Mouse (Mus musculus) ES-Bruce4 (cell line): ENCODE measurements at regions not wholly inside any gene's neighbourhood (a gene's known extent, or its start where the extent isn't known, plus 50 kb on each side); places are given as distances from the start of the nearest gene placed in this dataset.

Source experiments
- H3K27ac ChIP-seq: 2 replicates; pipeline ENCODE4 v1.5.1; 2012; ENCODE audit warnings: low read length, inconsistent platforms; ENCODE audit not compliant: insufficient read depth
- H3K27me3 ChIP-seq: 2 replicates; pipeline ENCODE4 v1.6.1; 2012; ENCODE audit warnings: mild to moderate bottlenecking, low read length, inconsistent platforms; ENCODE audit not compliant: control insufficient read depth, poor library complexity, insufficient read depth, severe bottlenecking
- H3K36me3 ChIP-seq: 2 replicates; pipeline ENCODE4 v1.6.1; 2012; ENCODE audit warnings: inconsistent platforms, mild to moderate bottlenecking, low read length, moderate library complexity; ENCODE audit not compliant: control insufficient read depth, poor library complexity, insufficient read depth, severe bottlenecking
- H3K4me1 ChIP-seq: one replicate; pipeline ENCODE4 v1.8.1; 2011; ENCODE audit warnings: low read length; ENCODE audit not compliant: control insufficient read depth, insufficient read depth
- H3K4me3 ChIP-seq: 2 replicates; pipeline ENCODE4 v1.5.1; 2011; ENCODE audit warnings: low read depth, mild to moderate bottlenecking, low read length
- H3K9ac ChIP-seq: 2 replicates; pipeline ENCODE4 v1.6.1; 2012; ENCODE audit warnings: low read depth, mild to moderate bottlenecking, inconsistent platforms; ENCODE audit not compliant: poor library complexity, severe bottlenecking
- H3K9me3 ChIP-seq: replicated peaks from 2 replicates; pipeline ENCODE4 v1.6.1; 2012; ENCODE audit warnings: mild to moderate bottlenecking, low read length, inconsistent platforms; ENCODE audit not compliant: control insufficient read depth, poor library complexity, insufficient read depth, severe bottlenecking
- CTCF ChIP-seq: IDR thresholded peaks from one replicate; pipeline ENCODE4 v1.8.1; 2011; ENCODE audit warnings: low read depth, low read length
- EP300 ChIP-seq: IDR thresholded peaks from 2 replicates; pipeline ENCODE4 v1.6.1; 2011; ENCODE audit warnings: low read depth, low read length; ENCODE audit not compliant: insufficient read depth
- POLR2A ChIP-seq: IDR thresholded peaks from one replicate; pipeline ENCODE4 v1.8.1; 2011; ENCODE audit warnings: low read length; ENCODE audit not compliant: insufficient read depth

GRCm38 (mm10) chr17:88307826-88308225 is 132.7 kb upstream of the Foxn2 start:
- Histone ChIP-seq H3K4me1 (peaks cover 2% of the 10 kb centered on the region), H3K4me3 (no peak overlapping the region), H3K9ac (no peak overlapping the region), H3K36me3 (no peaks in the 10 kb centered on the region), H3K27ac (no peak overlapping the region), H3K27me3 (no peaks in the 10 kb centered on the region), H3K9me3 (peaks cover 10% of the 10 kb centered on the region)
- TF ChIP-seq POLR2A = no peak
- TF ChIP-seq EP300 = no peak
- TF ChIP-seq CTCF = no peak

GRCm38 (mm10) chr17:88312876-88313275 is 127.6 kb upstream of the Foxn2 start:
- H3K36me3 ChIP-seq = no peaks in the 10 kb centered on the region
- no peaks in the 10 kb centered on the region for H3K4me1 ChIP-seq
- H3K27me3 ChIP-seq = no peaks in the 10 kb centered on the region
- H3K9ac ChIP-seq = no peak overlapping the region
- H3K27ac ChIP-seq = no peak overlapping the region
- H3K4me3 ChIP-seq = no peak overlapping the region
- peaks cover 12% of the 10 kb centered on the region for H3K9me3 ChIP-seq
- peak; percentile 56 for TF ChIP-seq CTCF
- TF ChIP-seq POLR2A = no peak

- Histone ChIP-seq H3K27me3 (no peaks in the 10 kb centered on the region), H3K36me3 (no peaks in the 10 kb centered on the region), H3K4me1 (peaks cover 4% of the 10 kb centered on the region), H3K9ac (no peak overlapping the region), H3K4me3 (no peak overlapping the region), H3K27ac (no peak overlapping the region), H3K9me3 (peaks cover 5% of the 10 kb centered on the region)
- TF ChIP-seq CTCF (no peak), POLR2A (no peak), EP300 (no peak)
Observed at GRCm38 (mm10) chr17:88316213-88316967, 124.1 kb upstream of the Foxn2 start.

GRCm38 (mm10) chr17:88317311-88317710 is 123.2 kb upstream of the Foxn2 start:
- 0 out of 2 replicates have a peak, but pooled peaks cover 2% of the 10 kb centered on the region for H3K9me3 ChIP-seq
- H3K9ac ChIP-seq = no peak overlapping the region
- TF ChIP-seq CTCF = no peak
- TF ChIP-seq POLR2A = no peak
- no peak for TF ChIP-seq EP300
- no peaks in the 10 kb centered on the region for H3K27me3 ChIP-seq
- no peak overlapping the region for H3K27ac ChIP-seq
- H3K4me3 ChIP-seq = no peak overlapping the region
- no peaks in the 10 kb centered on the region for H3K36me3 ChIP-seq
- peaks cover 4% of the 10 kb centered on the region for H3K4me1 ChIP-seq

GRCm38 (mm10) chr17:88317806-88318205 is 122.7 kb upstream of the Foxn2 start:
- Histone ChIP-seq H3K36me3 (no peaks in the 10 kb centered on the region), H3K9ac (no peak overlapping the region), H3K27ac (no peak overlapping the region), H3K27me3 (no peaks in the 10 kb centered on the region), H3K9me3 (0 out of 2 replicates have a peak, but pooled peaks cover 2% of the 10 kb centered on the region), H3K4me1 (peaks cover 4% of the 10 kb centered on the region), H3K4me3 (no peak overlapping the region)
- TF ChIP-seq EP300 (no peak), CTCF (no peak), POLR2A (no peak)

- TF ChIP-seq EP300 (no peak), POLR2A (no peak), CTCF (no peak)
- Histone ChIP-seq H3K9me3 (0 out of 2 replicates have a peak, but pooled peaks cover under 1% of the 10 kb centered on the region), H3K27me3 (no peaks in the 10 kb centered on the region), H3K4me3 (no peak overlapping the region), H3K36me3 (no peaks in the 10 kb centered on the region), H3K9ac (no peak overlapping the region), H3K27ac (no peak overlapping the region), H3K4me1 (peaks cover 4% of the 10 kb centered on the region)
Observed at GRCm38 (mm10) chr17:88318207-88318791, 122.2 kb upstream of the Foxn2 start.
